Mouse (Mus musculus) liver, embryonic 14.5 days (tissue): ENCODE data around the gene Apba2. TPM values are rescaled to one million over a fixed set of nuclear protein-coding genes. Genes with fewer than 3 reads are reported as not detected.

Experiments
- ATAC-seq: fragments of 200-750 bp; cut with Nextera tagmentation; 2 replicates; pipeline ENCODE4 v1.8.0; 2017; ENCODE audit warnings: moderate number of reproducible peaks, mild to moderate bottlenecking, moderate library complexity; ENCODE audit not compliant: insufficient read depth
- DNase-seq, 3 experiments: peaks; one replicate each; pipeline ENCODE4 v3.0.0-alpha.2; 2012 to 2013; ENCODE audit warnings: low read depth in 3 of 3, low spot score in 3 of 3
- H3K27ac ChIP-seq: fragments of 300-500 bp; sonication (generic); 2 replicates; pipeline ENCODE4 v1.5.1; 2014; ENCODE audit warnings: moderate library complexity, mild to moderate bottlenecking, control low read depth, inconsistent platforms
- H3K27me3 ChIP-seq: fragments of 300-500 bp; sonication (generic); 2 replicates; pipeline ENCODE4 v1.6.1; 2014; ENCODE audit warnings: mild to moderate bottlenecking, low read length, moderate library complexity; ENCODE audit not compliant: control insufficient read depth, insufficient read depth
- H3K36me3 ChIP-seq: fragments of 300-500 bp; sonication (generic); replicated peaks from 2 replicates; pipeline ENCODE4 v1.6.1; 2014; ENCODE audit warnings: low read depth; ENCODE audit not compliant: control insufficient read depth, insufficient read depth
- H3K4me1 ChIP-seq, 2 experiments: fragments of 200-500 bp in 1 of 2; fragments of 300-500 bp in 1 of 2; sonication (generic) in 1 of 2; replicated peaks; 2 replicates each; pipeline ENCODE4 v1.6.1; 2012 to 2014; ENCODE audit warnings: antibody characterized with exemption in 1 of 2, inconsistent platforms in 1 of 2, low read length in 1 of 2; ENCODE audit not compliant: control insufficient read depth in 2 of 2, insufficient read depth in 2 of 2
- H3K4me2 ChIP-seq: fragments of 300-500 bp; sonication (generic); 2 replicates; pipeline ENCODE4 v1.6.1; 2014; ENCODE audit warnings: low read depth, mild to moderate bottlenecking, control low read depth, moderate library complexity
- H3K4me3 ChIP-seq, 2 experiments: fragments of 200-500 bp in 1 of 2; fragments of 300-500 bp in 1 of 2; sonication (generic) in 1 of 2; 2 replicates each; pipeline ENCODE4 v1.5.1; 2012 to 2014; ENCODE audit warnings: low read depth in 2 of 2, low read length in 2 of 2, mild to moderate bottlenecking in 2 of 2, control low read depth in 1 of 2, inconsistent platforms in 1 of 2, moderate library complexity in 1 of 2; ENCODE audit not compliant: insufficient read depth in 1 of 2
- H3K9ac ChIP-seq: fragments of 300-500 bp; sonication (generic); replicated peaks from 2 replicates; pipeline ENCODE4 v1.6.1; 2014; ENCODE audit warnings: mild to moderate bottlenecking, control low read depth, moderate library complexity
- H3K9me3 ChIP-seq: fragments of 300-500 bp; sonication (generic); 2 replicates; pipeline ENCODE4 v1.6.1; 2016; ENCODE audit warnings: low read length, mixed read lengths; ENCODE audit not compliant: control insufficient read depth
- CTCF ChIP-seq: IDR thresholded peaks from 2 replicates; pipeline ENCODE4 v1.5.1; 2016; ENCODE audit warnings: antibody characterized with exemption, low read depth, control low read depth
- EP300 ChIP-seq: IDR thresholded peaks from 2 replicates; pipeline ENCODE4 v1.6.1; 2016; ENCODE audit warnings: antibody characterized with exemption, low read depth
- WGBS: fragments of 180-500 bp; shearing (Covaris S2); extraction: QIAGEN DNeasy Blood & Tissue Kit; methylation state at CpG from one replicate; pipeline ENCODE4 v1.1.7; 2014; ENCODE audit not compliant: insufficient replicate concordance; 5-methylcytosine and 5-hydroxymethylcytosine counted together
- polyA plus RNA-seq, 2 experiments: library from polyadenylated mRNA; depleted of rRNA in 1 of 2; stranded (reverse) in 1 of 2; unstranded in 1 of 2; fragments of >200 nt; fragmentation: Nextera tagmentation in 1 of 2; extraction: Ambion mirVana in 1 of 2; gene quantifications; 2 replicates each; pipeline versions ENCODE4 v1.2.1 to v1.2.3; 2012 to 2014

Gene Apba2
- polyA plus RNA-seq, 2 experiments, result 0.02 TPM; not detected in 1

DNA sequence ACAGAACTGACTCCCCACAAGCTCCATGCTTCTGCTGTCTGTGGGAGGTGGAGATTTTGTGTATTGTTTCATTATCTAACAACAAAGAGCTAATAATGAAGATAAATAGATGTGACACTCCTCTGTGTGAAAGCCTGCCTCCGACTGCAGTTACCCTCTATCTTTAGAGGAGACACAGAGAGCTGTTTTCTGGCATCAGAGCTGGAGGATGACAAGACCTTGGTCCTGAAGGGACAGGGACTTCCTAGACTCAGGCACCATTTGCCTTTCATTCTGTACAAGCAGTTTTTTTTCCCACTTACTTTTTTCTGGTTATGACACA is 20.9 kb downstream of the Apba2 start:
- Histone ChIP-seq H3K36me3 (no peaks in the 10 kb centered on the region), H3K27me3 (no peaks in the 10 kb centered on the region), H3K4me2 (no peak overlapping the region), H3K4me1 (no peaks in the 10 kb centered on the region), H3K9ac (no peak overlapping the region), H3K27ac (no peak overlapping the region), H3K9me3 (no peaks in the 10 kb centered on the region), H3K4me3 (no peak overlapping the region)
- no peak for DNase-seq
- WGBS, result 31% methylated on average over 1 of the region's 1 CpGs
- no peak for TF ChIP-seq EP300
- no peak for TF ChIP-seq CTCF
- no peak for ATAC-seq

DNA sequence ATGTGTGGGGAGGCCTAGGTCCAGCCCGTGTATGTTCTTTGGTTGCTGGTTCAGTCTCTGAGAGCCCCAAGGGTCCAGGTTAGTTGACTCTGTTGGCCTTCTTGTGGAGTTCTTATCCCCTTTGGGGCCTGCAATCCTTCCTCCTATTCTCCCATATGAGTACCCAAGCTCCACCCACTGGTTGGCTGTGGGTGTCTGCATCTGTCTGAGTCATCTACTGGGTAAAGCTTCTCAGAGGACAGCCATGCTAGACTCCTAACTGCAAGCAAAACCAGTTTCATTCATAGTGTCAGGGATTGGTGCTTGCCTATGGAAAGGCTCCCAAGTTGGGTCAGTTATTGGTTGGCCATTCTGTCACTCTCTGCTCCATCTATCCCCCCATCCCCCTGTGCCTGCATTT is 29.8 kb downstream of the Apba2 start:
- no peak overlapping the region for H3K9ac ChIP-seq
- TF ChIP-seq EP300 (no peak), CTCF (no peak)

DNA sequence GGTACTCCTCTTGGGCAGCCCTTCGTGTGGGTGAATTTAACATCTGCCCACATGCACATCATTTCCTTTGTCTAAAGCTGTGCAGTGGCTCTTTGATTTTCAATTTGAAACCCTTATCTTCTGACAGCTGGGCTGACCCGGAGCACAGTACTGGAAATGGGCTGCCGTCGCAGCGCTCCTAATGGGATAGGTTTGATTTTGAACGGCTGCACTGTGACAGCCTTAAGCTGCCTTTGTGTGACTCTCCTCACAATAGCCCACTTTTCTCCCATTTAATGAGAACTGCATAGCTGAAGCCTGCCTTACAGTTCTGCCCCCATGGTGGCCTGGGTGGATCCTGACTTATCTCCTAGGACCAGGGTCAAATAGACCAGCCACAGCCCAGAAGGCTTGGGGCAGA is 31.9 kb downstream of the Apba2 start:
- no peak overlapping the region for H3K4me3 ChIP-seq
- no peak for TF ChIP-seq CTCF
- no peak for TF ChIP-seq EP300
- H3K9me3 ChIP-seq, result no peaks in the 10 kb centered on the region
- H3K36me3 ChIP-seq, result no peaks in the 10 kb centered on the region
- H3K9ac ChIP-seq, result no peak overlapping the region
- no peaks in the 10 kb centered on the region for H3K27me3 ChIP-seq
- DNase-seq, result no peak
- 76% methylated on average over 6 of the region's 6 CpGs for WGBS
- no peak overlapping the region for H3K4me2 ChIP-seq
- no peaks in the 10 kb centered on the region for H3K4me1 ChIP-seq
- no peak for ATAC-seq
- H3K27ac ChIP-seq, result no peak overlapping the region

More for the DNA sequence above, 29.8 kb downstream of the Apba2 start:
- no peak for DNase-seq
- whole genome bisulfite sequencing, result 61% methylated on average over 1 of the region's 1 CpGs
- no peak overlapping the region for H3K4me3 ChIP-seq
- H3K4me2 ChIP-seq, result no peak overlapping the region
- H3K9me3 ChIP-seq, result no peaks in the 10 kb centered on the region
- H3K27me3 ChIP-seq, result no peaks in the 10 kb centered on the region
- H3K4me1 ChIP-seq, result no peaks in the 10 kb centered on the region
- no peaks in the 10 kb centered on the region for H3K36me3 ChIP-seq
- no peak overlapping the region for H3K27ac ChIP-seq
- no peak for ATAC-seq

DNA sequence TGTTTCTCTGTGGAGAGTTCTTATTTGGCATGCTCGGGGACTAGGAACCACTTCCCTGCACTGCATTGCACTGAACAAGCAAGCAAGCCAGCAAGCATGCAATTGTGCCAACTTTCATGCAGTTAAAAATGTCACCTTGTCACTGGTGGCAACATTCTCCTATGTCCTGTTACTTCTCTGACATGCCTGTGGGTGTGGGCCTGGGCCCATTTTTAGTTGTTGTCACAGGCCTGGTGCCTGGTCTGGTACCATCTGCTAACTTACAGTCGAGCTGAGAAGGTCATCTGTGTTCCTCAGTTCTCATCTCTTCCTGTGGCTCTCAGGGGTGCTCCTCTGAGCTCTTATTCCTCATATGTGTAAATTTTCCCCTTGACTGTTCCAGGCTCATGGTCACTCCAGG is 33.8 kb downstream of the Apba2 start:
- Histone ChIP-seq H3K4me3 (no peak overlapping the region), H3K4me2 (no peak overlapping the region), H3K4me1 (no peaks in the 10 kb centered on the region), H3K27me3 (no peaks in the 10 kb centered on the region), H3K27ac (no peak overlapping the region), H3K9ac (no peak overlapping the region), H3K9me3 (no peaks in the 10 kb centered on the region), H3K36me3 (no peaks in the 10 kb centered on the region)
- no peak for ATAC-seq
- no peak for DNase-seq
- WGBS, result 33% methylated on average over 2 of the region's 2 CpGs
- no peak for TF ChIP-seq CTCF
- TF ChIP-seq EP300, result no peak

DNA sequence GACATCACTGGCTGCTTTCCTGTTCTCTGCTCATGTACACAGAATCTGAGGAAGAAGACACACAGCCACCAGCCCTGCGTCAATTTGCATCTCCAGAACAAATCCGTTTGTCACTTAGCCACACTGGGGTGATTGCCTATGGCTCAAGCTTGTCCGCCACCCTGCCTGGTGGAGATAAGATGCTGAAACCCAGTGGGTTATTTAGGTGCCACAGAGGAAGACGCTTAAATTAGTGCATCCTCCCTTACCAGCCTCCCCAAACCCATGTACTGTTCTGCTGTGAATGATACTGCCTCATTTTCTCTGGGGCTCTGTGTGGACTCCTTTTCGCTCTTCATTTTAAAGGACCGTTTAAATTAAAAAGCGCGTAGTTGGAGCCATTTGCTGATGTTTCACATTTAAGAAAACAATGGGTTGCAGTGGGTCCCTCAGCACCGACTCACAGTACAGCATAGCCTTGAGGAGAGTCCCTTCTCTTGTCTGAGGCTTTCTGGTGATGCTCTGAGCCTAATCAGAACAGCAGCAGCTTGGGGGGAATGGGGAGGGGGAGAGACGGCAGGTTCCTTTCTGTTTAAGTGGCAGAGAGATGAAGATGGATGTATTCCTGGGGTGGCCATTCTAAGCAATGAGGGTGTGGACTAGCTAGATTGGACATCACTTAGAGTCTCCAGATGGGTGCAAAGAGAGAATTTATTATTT is 38.1 kb downstream of the Apba2 start:
- Histone ChIP-seq H3K9me3 (no peaks in the 10 kb centered on the region), H3K27me3 (no peaks in the 10 kb centered on the region), H3K4me1 (no peaks in the 10 kb centered on the region), H3K9ac (no peak overlapping the region), H3K4me2 (no peak overlapping the region), H3K36me3 (no peaks in the 10 kb centered on the region), H3K4me3 (no peak overlapping the region), H3K27ac (no peak overlapping the region)
- ATAC-seq (no peak), DNase-seq (no peak)
- TF ChIP-seq CTCF (no peak), EP300 (no peak)
- 52% methylated on average over 10 of the region's 10 CpGs for WGBS
